Mouse (Mus musculus): ENCODE results near the gene Pigt.

- TF ChIP-seq POLR2A (IDR thresholded peaks at IDR 0.05; ENCODE audit: borderline replicate concordance, control insufficient read depth, low read depth, low read length), result no peak
- no peak for TF ChIP-seq CTCF (IDR thresholded peaks at IDR 0.05; ENCODE audit: control insufficient read depth, insufficient read depth, low read length)
Measured at GRCm38 (mm10) chr2:164456864-164457300, 40.4 kb upstream of the Pigt start, which contains the start of gene Sys1.

Measured in bone marrow, adult 2 months (tissue).